Mouse (Mus musculus) bone marrow, adult 2 months (tissue): ENCODE data around the gene Cradd.

ENCODE experiments used
- CTCF ChIP-seq: fragments of 200-500 bp; IDR thresholded peaks from 2 replicates; pipeline ENCODE4 v1.5.1; 2011; ENCODE audit warnings: low read length, control low read depth; ENCODE audit not compliant: control insufficient read depth, insufficient read depth
- POLR2A ChIP-seq: fragments of 200-500 bp; IDR thresholded peaks from 2 replicates; pipeline ENCODE4 v1.6.1; 2011; ENCODE audit warnings: low read depth, mild to moderate bottlenecking, control low read depth, low read length, borderline replicate concordance; ENCODE audit not compliant: control insufficient read depth

DNA sequence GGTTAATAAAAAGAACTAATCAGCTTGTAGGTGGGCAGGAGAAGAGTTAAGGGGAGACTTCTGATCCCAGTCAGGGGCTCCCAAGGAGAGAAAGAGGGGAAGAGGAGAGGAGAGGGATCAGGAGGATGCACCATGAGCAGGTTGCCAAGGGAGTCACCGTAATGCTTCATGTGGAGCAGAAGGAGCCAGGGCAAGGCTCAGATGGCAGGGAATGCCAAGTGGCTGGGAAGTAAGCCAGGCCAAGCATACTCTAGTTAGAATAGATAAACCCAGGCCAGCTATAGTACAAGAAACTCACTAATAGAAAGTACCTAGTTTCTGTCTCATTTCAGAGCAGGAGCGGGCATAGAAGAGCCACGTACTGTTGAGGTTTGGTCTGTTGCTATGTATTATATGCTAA is 43.6 kb downstream of the Cradd start:
- TF ChIP-seq CTCF (no peak), POLR2A (no peak)
